Mouse (Mus musculus): ENCODE measurements around the gene Olfr113. TPM values are rescaled to one million over a fixed set of nuclear protein-coding genes. Genes with fewer than 3 reads are reported as not detected.
"Not testable (repeated sequence)": the region's sequence is repeated elsewhere in the genome, so short reads cannot be mapped to it uniquely, and the experiment has no call there.

Olfr113 gene
- total RNA-seq (2021) = not detected
- long read RNA-seq, experiment 1 = 0 reads
- long read RNA-seq, experiment 2 = 0 reads

DNA sequence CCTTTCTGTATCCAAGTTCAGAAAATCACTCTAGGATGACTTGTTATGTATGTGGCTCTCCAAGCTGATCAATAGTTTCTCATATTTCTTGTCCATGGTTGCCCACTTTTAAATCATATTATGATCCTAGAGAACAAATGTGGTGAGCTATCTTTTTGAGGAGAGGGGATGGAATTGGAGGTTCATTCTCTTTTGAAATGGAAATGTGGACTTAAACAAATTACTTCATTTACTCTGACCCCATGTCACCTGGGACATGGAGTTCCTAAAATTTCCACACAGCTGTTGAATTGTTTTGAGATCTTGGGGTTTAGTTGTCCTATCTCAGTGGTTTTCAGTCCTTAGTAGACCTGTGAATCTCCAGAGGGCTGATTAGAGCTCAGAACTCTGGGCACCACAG is at the start of gene Olfr113:
Gene Olfr113, minus strand, starts transcription at position 101 of the 400 bp plus-strand sequence.
- intact Hi-C loops (cut with DNase I) = no loop called here
- DNase-seq = no peak

DNA sequence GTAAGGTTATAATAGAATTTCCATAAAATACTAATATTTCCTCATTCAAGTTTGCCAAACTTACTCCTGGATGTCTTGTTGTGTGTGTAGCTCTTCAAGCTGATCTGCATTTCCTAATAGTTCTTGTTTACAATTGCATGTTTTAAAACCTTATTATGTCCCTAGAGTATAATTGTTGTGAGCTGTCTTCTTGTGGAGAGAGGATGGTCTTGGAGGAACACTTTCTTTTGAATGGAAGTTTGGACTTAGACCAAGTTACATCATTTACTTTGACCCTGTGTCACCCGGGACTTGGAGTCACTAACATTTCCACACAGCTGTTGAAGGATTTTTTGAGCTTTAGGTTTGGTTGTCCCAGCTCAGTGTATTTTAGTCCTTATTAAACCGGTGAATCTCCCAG is 49.5 kb upstream of the Olfr113 start, which contains the start of the genes Olfr115 and Olfr116:
Gene Olfr115, minus strand, starts transcription at position 101 of the 400 bp plus-strand sequence.
Gene Olfr116, minus strand, starts transcription at position 191 of the 400 bp plus-strand sequence.
- no peak for DNase-seq
- intact Hi-C loops (cut with DNase I) = no loop called here

DNA sequence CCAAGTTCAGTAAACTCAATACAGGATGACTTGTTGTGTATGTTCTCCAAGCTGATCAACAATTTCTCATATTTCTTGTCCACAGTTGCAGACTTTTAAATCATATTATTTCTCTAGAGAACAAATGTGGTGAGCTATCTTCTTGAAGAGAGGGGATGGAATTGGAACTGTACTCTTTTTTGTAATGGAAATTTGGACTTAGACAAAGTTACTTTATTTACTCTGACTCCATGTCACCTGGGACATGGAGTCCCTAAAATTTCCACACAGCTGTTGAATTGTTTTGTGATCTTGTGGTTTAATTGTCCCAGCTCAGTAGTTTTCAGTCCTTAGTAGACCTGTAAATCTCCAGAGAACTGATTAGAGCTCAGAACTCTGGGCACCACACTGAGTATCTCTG is 15.2 kb upstream of the Olfr113 start, which contains the start of gene Olfr114:
Gene Olfr114, minus strand, starts transcription at position 101 of the 400 bp plus-strand sequence.
- no peak for DNase-seq
- intact Hi-C loops (cut with DNase I) = no loop called here

DNA sequence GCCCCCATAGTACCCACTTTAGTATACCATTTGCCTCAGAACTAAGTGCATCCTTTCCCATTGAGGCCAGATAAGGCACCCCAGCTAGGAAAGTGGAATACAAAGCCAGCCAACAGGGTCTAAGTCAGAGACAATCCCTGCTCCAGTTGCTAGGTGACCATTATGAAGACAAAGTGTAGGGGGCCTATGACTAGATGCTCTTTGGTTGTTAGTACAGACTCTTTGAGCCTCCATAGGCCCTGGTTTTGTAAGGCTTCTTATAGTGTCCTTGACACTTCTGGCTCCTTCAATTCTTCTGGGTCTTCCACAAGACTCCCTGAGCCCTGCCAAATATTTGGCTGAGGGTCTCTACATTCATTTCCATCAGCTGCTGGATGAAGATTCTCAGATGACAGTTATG is 8.1 kb downstream of the Olfr113 start, which contains the start of gene Olfr112:
Gene Olfr112, minus strand, starts transcription at position 101 of the 400 bp plus-strand sequence.
- intact Hi-C loops (cut with DNase I) = no loop called here
- no peak for DNase-seq

DNA sequence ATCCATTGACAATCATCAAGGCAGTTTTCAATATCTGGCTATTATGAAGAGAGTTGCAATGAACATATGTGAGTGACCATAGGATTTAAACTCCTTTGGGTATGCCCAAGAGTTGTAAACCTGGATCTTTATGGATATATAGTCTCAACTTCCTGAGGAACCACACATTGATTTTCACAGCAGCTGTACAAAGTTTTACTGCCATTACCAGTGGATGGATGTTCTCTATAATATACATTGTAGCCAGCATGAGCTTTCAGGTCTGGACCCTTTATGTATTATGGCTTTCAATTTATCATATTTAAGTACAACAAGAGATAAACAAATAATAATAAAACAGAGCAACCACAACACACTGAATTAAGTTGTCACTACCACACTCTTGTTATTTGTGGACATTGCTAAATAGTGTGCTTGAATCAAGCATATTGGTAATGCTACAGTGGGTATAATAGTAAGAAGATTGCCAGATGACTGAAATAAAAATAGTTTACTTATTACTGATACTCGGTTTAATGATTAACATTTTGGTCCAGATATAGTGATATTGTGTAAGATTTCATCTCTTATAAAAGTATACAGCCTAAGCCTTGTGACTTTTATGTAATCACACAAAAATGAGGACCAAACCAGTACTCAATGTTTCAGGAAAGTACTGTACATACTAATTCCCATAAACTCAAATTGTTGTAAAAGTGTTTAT is 18.4 kb downstream of the Olfr113 start:
- intact Hi-C loops (cut with DNase I) = no loop called here
- DNase-seq = no peak

DNA sequence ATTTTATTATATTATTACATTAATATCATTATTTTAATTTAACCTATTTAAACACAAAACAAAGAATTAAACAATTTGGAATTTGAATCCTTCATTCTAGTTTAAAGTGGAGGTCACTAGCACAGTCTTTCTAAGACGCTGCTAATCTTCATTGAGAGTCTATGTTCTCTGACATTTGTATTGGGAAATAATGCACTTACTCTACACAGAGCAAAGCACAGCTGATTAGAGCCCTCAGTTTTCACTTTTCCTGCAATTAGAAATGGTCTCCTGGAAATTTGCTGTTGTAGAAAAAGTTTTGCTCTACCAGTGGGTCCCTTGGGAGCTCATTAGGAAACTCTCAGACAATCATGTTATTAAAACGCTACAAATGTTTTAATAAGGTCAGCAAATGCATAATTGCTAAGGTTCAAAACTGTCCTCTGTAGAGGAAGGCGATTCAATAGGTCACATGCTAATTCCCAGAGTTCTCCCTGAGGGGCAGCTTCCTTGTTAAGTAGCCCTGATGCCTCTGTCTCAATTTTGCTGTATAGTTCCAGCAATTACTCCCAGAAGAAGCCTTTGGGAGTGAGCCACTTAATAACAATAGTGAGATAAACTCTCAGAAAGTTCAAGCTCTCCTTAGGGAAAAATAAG is 33.5 kb downstream of the Olfr113 start:
- DNase-seq = no peak
- intact Hi-C loops (cut with DNase I) = no loop called here

DNA sequence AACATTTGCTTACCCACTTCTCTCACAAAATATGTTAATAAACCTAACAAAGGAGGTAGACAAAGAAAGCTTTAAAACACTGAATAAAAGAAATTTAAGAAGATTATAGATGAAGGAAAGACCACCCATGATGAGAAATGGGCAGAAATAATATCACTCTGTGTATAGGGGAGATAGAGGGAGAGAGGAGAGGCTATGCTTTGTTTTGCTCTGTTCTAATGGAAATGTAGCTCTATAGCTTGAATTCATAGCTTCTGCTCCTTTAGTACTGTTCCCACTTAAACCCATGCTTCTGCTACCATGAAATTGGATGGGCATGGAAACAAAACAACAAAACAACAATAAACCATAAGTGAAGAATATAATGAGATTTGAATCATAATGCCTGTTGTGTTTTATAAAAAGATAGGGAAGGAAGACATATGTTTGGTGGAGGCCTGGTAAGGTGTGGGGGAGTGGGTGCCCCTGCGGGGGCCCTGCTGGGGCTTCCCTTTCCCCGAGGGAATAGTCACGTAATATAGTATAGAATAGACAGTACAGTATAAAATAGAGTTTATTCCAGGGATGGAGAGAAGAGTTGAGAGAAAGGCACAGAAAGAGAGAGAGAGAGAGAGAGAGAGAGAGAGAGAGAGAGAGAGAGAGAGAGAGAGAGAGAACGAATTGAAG is 35.9 kb downstream of the Olfr113 start:
- intact Hi-C loops (cut with DNase I) = no loop called here

DNA sequence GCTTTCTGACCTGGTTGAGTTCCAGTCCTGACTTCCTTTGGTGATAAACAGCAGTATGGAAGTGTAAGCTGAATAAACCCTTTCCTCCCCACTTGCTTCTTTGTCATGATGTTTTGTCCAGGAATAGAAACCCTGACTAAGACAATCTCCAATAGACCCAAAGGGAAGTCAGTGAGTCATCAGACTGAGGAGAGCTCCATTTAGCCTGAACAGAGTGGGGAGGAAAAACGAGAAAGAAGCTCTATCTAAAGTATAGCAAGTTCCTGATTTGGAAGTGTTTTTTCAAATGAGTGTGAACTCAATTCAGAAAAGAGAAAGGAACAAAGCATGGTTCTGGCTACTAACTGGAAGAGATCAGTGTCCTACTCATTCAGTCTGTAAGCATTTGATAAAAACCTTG is 39.0 kb downstream of the Olfr113 start:
- intact Hi-C loops (cut with DNase I); DNase-seq: not testable (repeated sequence)

More for the DNA sequence above, 35.9 kb downstream of the Olfr113 start:
- DNase-seq = no peak

DNA sequence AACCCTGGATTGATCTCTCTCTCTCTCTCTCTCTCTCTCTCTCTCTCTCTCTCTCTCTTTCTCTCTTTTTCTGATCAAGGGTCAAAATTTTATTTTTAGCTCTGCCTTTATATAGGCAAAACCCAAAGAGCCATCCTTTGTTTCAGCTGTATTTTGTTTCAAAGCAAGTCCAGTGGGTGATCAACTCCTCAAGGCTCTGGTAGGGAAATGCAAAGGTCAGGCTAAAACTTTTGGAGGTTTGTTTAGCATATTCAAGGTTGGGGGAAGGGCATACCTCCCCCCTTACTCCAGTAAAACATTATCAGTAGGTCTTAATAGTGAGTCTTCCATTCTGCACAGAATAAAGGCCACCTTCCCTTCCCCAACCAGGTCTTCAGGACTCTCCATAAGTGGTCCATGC is 42.3 kb downstream of the Olfr113 start:
- no peak for DNase-seq
- intact Hi-C loops (cut with DNase I) = no loop called here

DNA sequence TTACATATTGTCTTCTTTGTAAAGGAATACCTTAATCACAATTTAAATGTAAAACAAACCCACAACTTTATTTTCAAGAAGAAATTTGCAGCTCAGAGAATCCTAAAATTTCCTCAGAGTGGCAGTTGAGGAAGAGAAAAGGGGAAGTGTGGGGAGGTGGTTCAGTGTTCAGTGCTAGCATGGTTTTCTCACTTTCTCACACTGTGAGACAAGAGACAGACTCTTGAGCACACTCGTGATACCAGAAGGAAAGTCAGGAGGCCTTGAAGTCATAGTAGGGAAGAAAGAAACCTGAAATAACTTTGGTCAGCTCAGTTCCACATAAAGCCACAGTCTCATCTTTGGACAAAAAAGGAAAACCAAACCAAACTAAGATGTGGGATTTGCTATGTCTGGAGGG is 52.0 kb downstream of the Olfr113 start:
- intact Hi-C loops (cut with DNase I); DNase-seq: not testable (repeated sequence)

DNA sequence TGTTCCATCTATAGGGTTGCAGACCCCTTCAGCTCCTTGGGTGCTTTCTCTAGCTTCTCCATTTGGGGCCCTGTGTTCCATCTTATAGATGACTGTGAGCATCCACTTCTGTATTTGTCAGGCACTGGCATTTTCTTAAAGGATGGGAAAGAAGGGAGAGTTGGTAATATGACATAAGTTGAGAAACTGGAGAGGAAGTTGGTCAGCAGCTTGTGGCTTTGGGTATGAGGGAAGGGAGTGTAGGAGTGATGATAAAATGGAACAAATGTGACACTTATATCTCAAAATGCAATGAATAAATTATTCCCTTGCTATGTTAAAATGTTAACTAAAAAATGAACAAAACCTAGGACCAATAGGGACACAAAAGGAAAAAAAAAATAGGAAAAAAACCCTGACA is 52.9 kb downstream of the Olfr113 start:
- DNase-seq; intact Hi-C loops (cut with DNase I): not testable (repeated sequence)

Other genes with a start within 250 kb of the Olfr113 start
- not detected for gene Olfr103, start 238.0 kb downstream of the Olfr113 start, total RNA-seq (2021)
- not detected for gene Olfr104-ps, start 218.1 kb downstream of the Olfr113 start, total RNA-seq (2021)
- gene Olfr105-ps, start 198.6 kb downstream of the Olfr113 start, total RNA-seq (2021) = not detected
- not detected for gene Olfr106-ps, start 187.3 kb downstream of the Olfr113 start, total RNA-seq (2021)
- gene Olfr107, start 178.4 kb downstream of the Olfr113 start, total RNA-seq (2021) = not detected
- gene Olfr108, start 132.2 kb downstream of the Olfr113 start, total RNA-seq (2021) = not detected
- not detected for gene Olfr109, start 118.7 kb downstream of the Olfr113 start, total RNA-seq (2021)
- not detected for gene H2-M2, start 94.1 kb downstream of the Olfr113 start, total RNA-seq (2021)
- gene Olfr110, start 85.2 kb downstream of the Olfr113 start, total RNA-seq (2021) = not detected
- not detected for gene Olfr111, start 69.6 kb downstream of the Olfr113 start, total RNA-seq (2021)
- gene Olfr112, start 8.2 kb downstream of the Olfr113 start, total RNA-seq (2021) = not detected
- not detected for gene Olfr114, start 15.1 kb upstream of the Olfr113 start, total RNA-seq (2021)
- gene Olfr115, start 49.4 kb upstream of the Olfr113 start, total RNA-seq (2021) = not detected
- gene Olfr116, start 49.5 kb upstream of the Olfr113 start, total RNA-seq (2021) = not detected
- not detected for gene Olfr117, start 86.1 kb upstream of the Olfr113 start, total RNA-seq (2021)
- gene Olfr118, start 89.3 kb upstream of the Olfr113 start, total RNA-seq (2021) = not detected
- not detected for gene Olfr119, start 118.9 kb upstream of the Olfr113 start, total RNA-seq (2021)
- not detected for gene Olfr120, start 144.1 kb upstream of the Olfr113 start, total RNA-seq (2021)
- gene Olfr121, start 171.2 kb upstream of the Olfr113 start, total RNA-seq (2021) = not detected
- not detected for gene Olfr122, start 190.9 kb upstream of the Olfr113 start, total RNA-seq (2021)
- not detected for gene Olfr123, start 215.9 kb upstream of the Olfr113 start, total RNA-seq (2021)
- gene Olfr124, start 222.2 kb upstream of the Olfr113 start, total RNA-seq (2021) = not detected